Mouse (Mus musculus) embryonic facial prominence, embryonic 11.5 days (tissue): ENCODE data around the gene Dpf3. TPM values are rescaled to one million over a fixed set of nuclear protein-coding genes. Genes with fewer than 3 reads are reported as not detected.

Source experiments
- ATAC-seq: fragments of 200-750 bp; cut with Nextera tagmentation; replicated peaks from 2 replicates; pipeline ENCODE4 v1.8.0; 2017; ENCODE audit warnings: low read depth; ENCODE audit not compliant: insufficient number of reproducible peaks, low FRiP score, low TSS enrichment
- DNase-seq: peaks from one replicate; pipeline ENCODE4 v3.0.0-alpha.2; 2015; ENCODE audit warnings: low spot score
- H3K27ac ChIP-seq: fragments of 300-500 bp; sonication (generic); replicated peaks from 2 replicates; pipeline ENCODE4 v1.5.1; 2014; ENCODE audit warnings: mild to moderate bottlenecking, low read depth, low read length, control low read depth
- H3K27me3 ChIP-seq: fragments of 300-500 bp; sonication (generic); 2 replicates; pipeline ENCODE4 v1.6.1; 2014; ENCODE audit warnings: mild to moderate bottlenecking, low read length, moderate library complexity, mixed read lengths; ENCODE audit not compliant: control insufficient read depth, insufficient read depth
- H3K36me3 ChIP-seq: fragments of 300-500 bp; sonication (generic); replicated peaks from 2 replicates; pipeline ENCODE4 v1.6.1; 2014; ENCODE audit warnings: low read depth, mild to moderate bottlenecking, low read length, moderate library complexity, mixed read lengths; ENCODE audit not compliant: control insufficient read depth, insufficient read depth
- H3K4me1 ChIP-seq: fragments of 300-500 bp; sonication (generic); 2 replicates; pipeline ENCODE4 v1.6.1; 2014; ENCODE audit warnings: low read length, mixed read lengths; ENCODE audit not compliant: control insufficient read depth, insufficient read depth
- H3K4me2 ChIP-seq: fragments of 300-500 bp; sonication (generic); 2 replicates; pipeline ENCODE4 v1.6.1; 2014; ENCODE audit warnings: low read depth, mild to moderate bottlenecking, control low read depth, low read length, moderate library complexity
- H3K4me3 ChIP-seq: fragments of 300-500 bp; sonication (generic); 2 replicates; pipeline ENCODE4 v1.5.1; 2014; ENCODE audit warnings: low read depth, low read length, control low read depth
- H3K9ac ChIP-seq: fragments of 300-500 bp; sonication (generic); replicated peaks from 2 replicates; pipeline ENCODE4 v1.6.1; 2014; ENCODE audit warnings: mild to moderate bottlenecking, control low read depth, low read length
- H3K9me3 ChIP-seq: fragments of 300-500 bp; sonication (generic); replicated peaks from 2 replicates; pipeline ENCODE4 v1.6.1; 2016; ENCODE audit warnings: mild to moderate bottlenecking, low read length, inconsistent platforms, mixed read lengths; ENCODE audit not compliant: control insufficient read depth
- WGBS: fragments of 180-500 bp; shearing (Covaris S2); extraction: QIAGEN DNeasy Blood & Tissue Kit; methylation state at CpG from one replicate; pipeline ENCODE4 v1.1.7; 2014; 5-methylcytosine and 5-hydroxymethylcytosine counted together
- polyA plus RNA-seq: library from polyadenylated mRNA; unstranded; fragments of >200 nt; fragmentation: Nextera tagmentation; extraction: Ambion mirVana; gene quantifications from 2 replicates; pipeline ENCODE4 v1.2.1, GENCODE M21; 2014

The Dpf3 gene
- polyA plus RNA-seq, 1 experiment from 2014 or later, result 2.0 TPM

DNA sequence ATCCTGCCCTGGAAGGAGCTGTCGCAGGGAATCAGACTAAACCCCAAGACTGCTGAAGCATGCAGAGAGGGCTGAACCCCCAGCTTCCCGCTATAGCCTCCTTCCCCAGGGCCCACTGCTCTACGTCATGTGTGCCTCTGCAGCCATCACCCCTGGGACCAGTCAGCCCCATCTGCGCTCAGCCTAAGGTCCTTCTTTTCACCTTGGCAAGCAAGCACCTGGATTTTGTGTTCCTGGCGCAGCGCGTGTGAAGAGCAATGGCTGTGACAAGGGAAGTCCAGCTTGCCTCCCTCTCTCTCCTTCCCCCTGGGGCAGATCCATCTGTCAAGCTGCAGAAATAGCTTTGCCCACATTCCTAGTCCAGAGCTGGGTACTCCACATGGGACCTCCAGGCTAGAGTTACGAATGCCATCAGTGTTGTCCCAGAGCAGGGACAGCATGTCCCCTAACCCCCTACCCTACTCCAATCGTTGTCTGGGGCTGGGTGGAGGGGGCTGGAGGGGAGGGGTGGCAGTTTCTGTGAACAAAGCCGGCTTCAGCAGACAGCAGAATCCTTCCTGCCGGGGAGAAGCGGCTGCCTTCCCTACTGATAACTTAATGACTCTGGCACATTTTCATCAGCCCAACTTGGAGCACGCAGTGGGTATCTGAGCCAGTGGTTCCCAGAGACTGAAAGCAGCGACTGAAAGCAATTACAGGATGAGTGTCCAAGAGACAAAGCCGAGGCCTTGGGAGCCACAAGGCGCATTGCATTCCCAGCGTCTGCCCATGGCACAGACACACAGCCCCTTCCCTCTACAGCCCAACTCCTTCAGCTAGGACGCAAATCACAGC, 185.0 kb downstream of the Dpf3 start:
- H3K4me1 ChIP-seq, result peaks cover 3% of the 10 kb centered on the region
- H3K4me2 ChIP-seq, result peak overlapping the region; percentile 23; the same call in 1 of the 2 replicates
- ATAC-seq, result peak; percentile 63
- no peak overlapping the region for H3K27ac ChIP-seq
- no peak overlapping the region for H3K4me3 ChIP-seq
- H3K27me3 ChIP-seq, result no peaks in the 10 kb centered on the region
- 19% methylated on average over 18 of the region's 18 CpGs for WGBS
- no peaks in the 10 kb centered on the region for H3K36me3 ChIP-seq
- H3K9ac ChIP-seq, result peak overlapping the region; percentile 32; the same call in 1 of the 2 replicates
- H3K9me3 ChIP-seq, result no peaks in the 10 kb centered on the region
- peak; percentile 25 for DNase-seq

DNA sequence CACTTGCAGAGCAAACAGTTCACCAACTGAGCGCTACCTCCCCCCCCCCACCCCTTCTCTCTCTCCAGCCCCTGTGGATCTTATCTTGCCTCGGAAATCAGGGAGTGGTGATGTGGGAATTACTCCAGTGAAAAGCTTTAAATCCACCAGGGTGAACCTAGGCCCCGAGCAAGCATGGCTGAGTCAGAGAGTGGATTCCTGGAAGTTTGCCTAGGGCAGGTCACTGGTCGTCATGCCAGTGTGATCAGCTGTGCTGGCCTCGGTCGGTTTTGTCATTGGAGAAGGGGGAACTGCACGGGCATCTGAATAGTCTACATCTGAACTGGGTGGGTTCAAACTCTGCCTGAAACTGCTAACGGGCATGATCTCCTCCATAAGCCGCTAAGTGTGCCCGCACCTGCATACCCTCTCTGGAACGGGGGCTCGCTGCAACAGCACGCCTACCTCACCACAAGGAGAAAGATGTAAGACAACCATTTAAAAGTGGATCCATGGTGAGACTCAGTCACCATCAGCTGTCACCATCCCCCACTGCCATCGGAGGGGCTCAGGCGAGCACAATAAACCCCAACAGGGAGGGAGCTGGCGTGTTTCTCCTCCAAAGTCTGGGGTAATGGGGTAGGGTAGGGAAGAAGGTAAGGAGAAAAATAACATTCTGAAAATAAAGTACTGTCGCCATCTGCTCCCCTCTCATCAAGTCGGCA, 185.7 kb downstream of the Dpf3 start:
- Histone ChIP-seq H3K4me1 (peaks cover 3% of the 10 kb centered on the region), H3K36me3 (no peaks in the 10 kb centered on the region), H3K4me3 (no peak overlapping the region), H3K9me3 (no peaks in the 10 kb centered on the region), H3K27me3 (no peaks in the 10 kb centered on the region), H3K9ac (no peak overlapping the region), H3K4me2 (no peak overlapping the region; the same call in 1 of the 2 replicates), H3K27ac (no peak overlapping the region; the same call in 1 of the 2 replicates)
- WGBS, result 55% methylated on average over 18 of the region's 18 CpGs
- ATAC-seq, result no peak
- DNase-seq, result no peak

DNA sequence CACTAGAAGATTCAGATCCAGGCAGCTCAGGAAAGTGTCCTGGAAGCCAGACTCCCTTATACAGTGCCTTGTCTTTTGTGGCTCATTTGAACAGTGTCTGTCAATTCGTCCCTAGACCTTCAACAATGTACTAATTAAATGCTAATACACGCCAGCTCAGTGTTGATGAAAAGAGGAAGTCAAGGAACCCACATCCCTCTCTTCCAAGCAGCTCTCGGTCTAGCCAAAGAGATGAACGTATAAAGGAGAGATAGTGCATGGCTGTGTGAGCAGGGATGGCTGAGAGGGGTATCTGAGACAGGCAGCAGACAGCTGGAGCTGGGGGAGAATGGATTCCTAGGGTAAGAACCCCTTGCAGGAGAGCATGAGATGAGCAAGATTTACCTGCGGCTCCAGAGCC, 189.2 kb downstream of the Dpf3 start:
- H3K9ac ChIP-seq, result no peak overlapping the region
- H3K36me3 ChIP-seq, result no peaks in the 10 kb centered on the region
- H3K4me3 ChIP-seq, result no peak overlapping the region
- no peaks in the 10 kb centered on the region for H3K27me3 ChIP-seq
- DNase-seq, result no peak
- 87% methylated on average over 5 of the region's 5 CpGs for WGBS
- no peak for ATAC-seq
- no peak overlapping the region for H3K4me2 ChIP-seq
- H3K4me1 ChIP-seq, result peaks cover 3% of the 10 kb centered on the region
- no peaks in the 10 kb centered on the region for H3K9me3 ChIP-seq
- H3K27ac ChIP-seq, result no peak overlapping the region

DNA sequence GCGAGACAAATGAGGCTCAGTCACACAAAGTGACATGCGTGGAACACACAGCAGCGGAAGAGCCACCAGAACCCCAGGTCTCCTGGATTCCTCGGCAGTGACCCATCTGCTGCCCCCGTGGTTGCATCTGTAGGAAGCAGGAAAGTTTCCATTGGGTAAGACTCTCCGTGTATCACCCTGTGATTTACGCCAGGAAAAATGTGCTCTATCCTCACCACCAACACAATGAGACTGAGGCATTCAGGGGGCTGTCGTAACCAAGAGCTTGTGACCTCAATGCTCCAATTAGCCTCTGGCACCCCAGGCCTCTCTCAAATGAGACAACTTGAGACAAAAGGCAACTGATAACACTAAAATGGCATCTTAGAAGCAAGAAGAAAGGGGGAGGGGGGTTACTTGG, 192.5 kb downstream of the Dpf3 start:
- 52% methylated on average over 8 of the region's 8 CpGs for WGBS
- no peaks in the 10 kb centered on the region for H3K36me3 ChIP-seq

DNA sequence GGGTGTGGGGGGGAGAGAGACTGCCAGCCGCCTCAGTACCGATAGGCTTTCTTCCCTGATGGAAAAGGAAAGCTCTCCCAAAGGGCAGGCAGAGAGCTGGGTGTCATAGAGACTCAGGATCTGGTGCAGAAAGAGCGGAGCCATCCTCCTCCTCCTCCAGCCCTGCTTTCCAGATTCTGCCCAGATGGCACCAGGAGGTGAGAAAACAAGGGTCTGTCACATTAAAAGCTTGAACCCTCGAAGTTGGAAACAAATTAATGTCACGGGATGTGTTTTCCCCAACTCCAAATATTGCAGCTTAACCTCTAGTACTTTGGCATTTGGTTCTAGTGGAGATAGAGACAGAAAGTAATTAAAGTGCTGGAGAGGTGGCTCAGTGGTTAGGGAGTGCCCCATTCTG, 195.6 kb downstream of the Dpf3 start:
- H3K4me1 ChIP-seq, result no peaks in the 10 kb centered on the region
- ATAC-seq (no peak), DNase-seq (no peak)
- no peaks in the 10 kb centered on the region for H3K36me3 ChIP-seq
- no peak overlapping the region for H3K4me3 ChIP-seq
- H3K4me2 ChIP-seq, result no peak overlapping the region
- 84% methylated on average over 5 of the region's 5 CpGs for WGBS
- no peak overlapping the region for H3K27ac ChIP-seq
- H3K9me3 ChIP-seq, result no peaks in the 10 kb centered on the region
- H3K27me3 ChIP-seq, result no peaks in the 10 kb centered on the region
- no peak overlapping the region for H3K9ac ChIP-seq

More for the DNA sequence above, 192.5 kb downstream of the Dpf3 start:
- H3K9ac ChIP-seq, result no peak overlapping the region
- DNase-seq, result no peak
- H3K9me3 ChIP-seq, result no peaks in the 10 kb centered on the region
- H3K4me1 ChIP-seq, result no peaks in the 10 kb centered on the region
- ATAC-seq, result no peak
- H3K4me2 ChIP-seq, result no peak overlapping the region
- H3K27me3 ChIP-seq, result no peaks in the 10 kb centered on the region
- H3K27ac ChIP-seq, result no peak overlapping the region
- H3K4me3 ChIP-seq, result no peak overlapping the region

DNA sequence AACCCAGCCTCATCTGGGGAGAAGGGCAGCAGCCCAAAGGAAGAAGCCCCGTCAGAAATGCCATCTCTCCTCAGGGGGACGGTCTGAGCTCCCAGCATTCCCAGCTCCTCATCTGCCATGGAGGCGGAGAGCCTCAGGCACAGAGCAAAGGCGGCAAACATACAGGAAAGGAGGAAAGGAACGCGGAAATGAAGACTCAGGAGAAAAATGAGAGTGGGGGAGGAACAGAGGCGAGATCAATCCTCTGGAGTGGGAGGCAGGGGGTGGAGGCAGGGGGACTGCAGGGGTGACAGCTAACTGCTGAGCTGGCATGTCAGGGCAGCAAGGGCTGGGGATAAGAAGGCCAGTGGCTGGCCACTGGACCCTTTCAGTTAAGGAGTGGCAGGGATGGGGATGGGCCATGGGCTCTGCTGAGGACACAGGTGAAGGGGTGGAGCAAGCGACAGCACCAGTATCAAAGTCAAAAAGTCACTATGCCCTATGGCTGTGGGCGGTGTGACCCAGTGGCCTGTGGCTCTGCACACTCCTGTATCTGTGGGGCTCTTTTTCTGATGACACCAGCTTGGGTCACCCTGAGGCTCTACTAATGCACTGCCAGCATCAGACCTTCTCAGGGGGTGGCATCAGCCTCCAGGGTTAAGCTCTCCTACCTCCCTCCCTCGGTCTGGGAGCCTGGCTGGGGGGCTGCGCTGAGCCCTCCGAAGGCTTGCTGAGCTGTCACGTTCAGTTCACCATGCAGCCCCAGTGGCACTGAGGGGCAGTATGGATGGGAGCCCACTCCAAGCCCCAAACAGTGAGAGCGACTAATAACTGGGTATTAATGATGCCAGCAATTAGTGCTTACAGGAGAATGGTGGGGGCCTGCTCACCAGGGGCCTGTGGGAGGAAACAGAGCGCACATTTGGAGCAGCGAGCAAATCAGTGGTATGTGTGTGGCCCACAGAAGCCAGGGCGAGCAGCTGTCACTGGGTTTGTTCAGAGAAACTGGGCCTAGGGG, 200.7 kb downstream of the Dpf3 start:
- Histone ChIP-seq H3K27me3 (no peaks in the 10 kb centered on the region), H3K4me1 (no peaks in the 10 kb centered on the region), H3K36me3 (no peaks in the 10 kb centered on the region), H3K4me3 (no peak overlapping the region), H3K9ac (no peak overlapping the region), H3K27ac (no peak overlapping the region), H3K9me3 (no peaks in the 10 kb centered on the region), H3K4me2 (no peak overlapping the region)
- DNase-seq, result no peak
- WGBS, result 57% methylated on average over 17 of the region's 17 CpGs
- 0 out of 2 replicates have a peak, but pooled peaks have one; percentile 23 for ATAC-seq

DNA sequence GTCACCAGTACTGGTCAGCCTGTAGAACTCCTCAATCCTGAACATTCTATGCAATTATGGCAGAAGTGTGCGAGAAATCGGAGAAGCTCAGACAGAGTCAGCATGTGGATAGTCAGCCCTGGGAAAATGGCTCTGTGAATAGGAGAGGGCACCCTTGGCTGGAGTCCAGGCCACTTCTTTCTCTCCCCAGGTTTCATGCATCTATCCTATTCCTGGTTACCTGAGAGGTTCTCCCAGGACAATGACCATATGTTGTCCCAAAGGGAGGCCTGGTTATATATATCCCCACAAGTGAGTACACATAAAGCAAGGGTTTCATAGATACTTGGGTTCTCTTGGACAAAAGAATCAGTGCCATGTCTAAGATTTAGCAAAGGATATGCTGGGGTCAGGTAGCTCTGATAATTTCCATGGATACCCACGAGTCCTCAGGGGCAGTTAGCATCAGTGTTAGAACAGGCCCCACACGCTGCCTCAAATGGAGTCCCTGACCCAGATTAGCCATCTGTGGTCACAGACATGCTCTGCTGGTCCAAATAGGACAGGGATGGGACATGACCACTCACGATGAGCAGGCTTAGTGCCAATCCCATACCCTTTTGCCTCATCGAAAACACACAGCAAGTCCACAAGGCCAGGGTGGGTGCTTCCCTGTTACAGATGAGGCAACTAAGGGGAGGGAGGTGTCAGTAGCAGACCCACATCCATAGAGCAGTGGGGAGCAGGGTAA, 203.8 kb downstream of the Dpf3 start:
- Histone ChIP-seq H3K4me2 (no peak overlapping the region), H3K27ac (no peak overlapping the region), H3K9ac (no peak overlapping the region), H3K36me3 (no peaks in the 10 kb centered on the region), H3K27me3 (no peaks in the 10 kb centered on the region), H3K4me1 (no peaks in the 10 kb centered on the region), H3K4me3 (no peak overlapping the region), H3K9me3 (no peaks in the 10 kb centered on the region)
- ATAC-seq (no peak), DNase-seq (no peak)
- 90% methylated on average over 6 of the region's 6 CpGs for WGBS
